Mouse (Mus musculus) liver, postnatal 0 days (tissue): ENCODE measurements at regions not wholly inside any gene's neighbourhood (a gene's known extent, or its start where the extent isn't known, plus 50 kb on each side); places are given as distances from the start of the nearest gene placed in this dataset.

Experiments used
- ATAC-seq: fragments of 200-750 bp; cut with Nextera tagmentation; 2 replicates; pipeline ENCODE4 v1.8.0; 2017; ENCODE audit warnings: mild to moderate bottlenecking, moderate library complexity
- DNase-seq: peaks from one replicate; pipeline ENCODE4 v3.0.0-alpha.2; 2016
- H3K27ac ChIP-seq: fragments of 300-500 bp; sonication (generic); 2 replicates; pipeline ENCODE4 v1.5.1; 2014; ENCODE audit warnings: antibody characterized with exemption, moderate library complexity, mild to moderate bottlenecking, low read depth
- H3K27me3 ChIP-seq: fragments of 300-500 bp; sonication (generic); 2 replicates; pipeline ENCODE4 v1.6.1; 2014; ENCODE audit warnings: low read length, control low read depth, mixed read lengths; ENCODE audit not compliant: insufficient read depth
- H3K36me3 ChIP-seq: fragments of 300-500 bp; sonication (generic); replicated peaks from 2 replicates; pipeline ENCODE4 v1.6.1; 2014; ENCODE audit warnings: mild to moderate bottlenecking, control low read depth, low read length, moderate library complexity, mixed read lengths; ENCODE audit not compliant: insufficient read depth
- H3K4me1 ChIP-seq: fragments of 300-500 bp; sonication (generic); 2 replicates; pipeline ENCODE4 v1.6.1; 2014; ENCODE audit warnings: antibody characterized with exemption, mild to moderate bottlenecking, control low read depth; ENCODE audit not compliant: insufficient read depth
- H3K4me2 ChIP-seq: fragments of 300-500 bp; sonication (generic); 2 replicates; pipeline ENCODE4 v1.6.1; 2014; ENCODE audit warnings: low read depth, mild to moderate bottlenecking, low read length, moderate library complexity, mixed read lengths
- H3K4me3 ChIP-seq: fragments of 300-500 bp; sonication (generic); 2 replicates; pipeline ENCODE4 v1.5.1; 2014; ENCODE audit warnings: low read depth, low read length
- H3K9ac ChIP-seq: fragments of 300-500 bp; sonication (generic); replicated peaks from 2 replicates; pipeline ENCODE4 v1.6.1; 2014; ENCODE audit warnings: mild to moderate bottlenecking, moderate library complexity
- H3K9me3 ChIP-seq: fragments of 300-500 bp; sonication (generic); 2 replicates; pipeline ENCODE4 v1.6.1; 2016; ENCODE audit warnings: mild to moderate bottlenecking, control low read depth, low read length, mixed read lengths
- CTCF ChIP-seq: sonication (generic); IDR thresholded peaks from 2 replicates; pipeline ENCODE4 v1.5.1; 2016; ENCODE audit warnings: antibody characterized with exemption, low read depth
- EP300 ChIP-seq: IDR thresholded peaks from 2 replicates; pipeline ENCODE4 v1.6.1; 2016; ENCODE audit warnings: antibody characterized with exemption, low read depth, mild to moderate bottlenecking
- WGBS: fragments of 180-500 bp; shearing (Covaris S2); extraction: QIAGEN DNeasy Blood & Tissue Kit; methylation state at CpG from one replicate; pipeline ENCODE4 v1.1.7; 2014; ENCODE audit not compliant: insufficient replicate concordance; 5-methylcytosine and 5-hydroxymethylcytosine counted together

GRCm38 (mm10) chr4:142517478-142518455 lies 278.6 kb upstream of the Kazn start:
- H3K27ac ChIP-seq: no peak overlapping the region
- TF ChIP-seq EP300: no peak
- TF ChIP-seq CTCF: no peak
- no peaks in the 10 kb centered on the region for H3K36me3 ChIP-seq
- no peaks in the 10 kb centered on the region for H3K27me3 ChIP-seq
- H3K9me3 ChIP-seq: peaks cover 4% of the 10 kb centered on the region
- no peak overlapping the region for H3K4me2 ChIP-seq
- DNase-seq: no peak
- H3K9ac ChIP-seq: no peak overlapping the region
- H3K4me3 ChIP-seq: no peak overlapping the region
- WGBS: 65% methylated on average over 21 of the region's 21 CpGs
- no peaks in the 10 kb centered on the region for H3K4me1 ChIP-seq
- no peak for ATAC-seq

GRCm38 (mm10) chr4:142514751-142515150 lies 275.6 kb upstream of the Kazn start:
- no peak for ATAC-seq
- no peaks in the 10 kb centered on the region for H3K4me1 ChIP-seq
- H3K4me2 ChIP-seq: no peak overlapping the region
- WGBS: 77% methylated on average over 4 of the region's 4 CpGs
- TF ChIP-seq EP300 (no peak), CTCF (no peak)
- H3K9me3 ChIP-seq: peaks cover 7% of the 10 kb centered on the region
- DNase-seq: no peak
- H3K4me3 ChIP-seq: no peak overlapping the region
- no peak overlapping the region for H3K27ac ChIP-seq
- no peaks in the 10 kb centered on the region for H3K36me3 ChIP-seq
- H3K27me3 ChIP-seq: no peaks in the 10 kb centered on the region
- H3K9ac ChIP-seq: no peak overlapping the region

- H3K4me1 ChIP-seq: no peaks in the 10 kb centered on the region
- DNase-seq (no peak), ATAC-seq (no peak)
- H3K9ac ChIP-seq: no peak overlapping the region
- H3K4me2 ChIP-seq: no peak overlapping the region
- no peak overlapping the region for H3K27ac ChIP-seq
- no peak overlapping the region for H3K4me3 ChIP-seq
- 71% methylated on average over 2 of the region's 2 CpGs for WGBS
- TF ChIP-seq CTCF (no peak), EP300 (no peak)
- H3K27me3 ChIP-seq: no peaks in the 10 kb centered on the region
- H3K9me3 ChIP-seq: peaks cover 7% of the 10 kb centered on the region
- no peaks in the 10 kb centered on the region for H3K36me3 ChIP-seq
These were observed 270.2 kb upstream of the Kazn start for GRCm38 (mm10) chr4:142509386-142509785.

GRCm38 (mm10) chr4:142506383-142507211 lies 267.4 kb upstream of the Kazn start:
- TF ChIP-seq EP300 (no peak), CTCF (no peak)
- H3K4me2 ChIP-seq: no peak overlapping the region
- no peak overlapping the region for H3K27ac ChIP-seq
- no peaks in the 10 kb centered on the region for H3K36me3 ChIP-seq
- DNase-seq: no peak
- no peak overlapping the region for H3K4me3 ChIP-seq
- H3K4me1 ChIP-seq: no peaks in the 10 kb centered on the region
- no peaks in the 10 kb centered on the region for H3K9me3 ChIP-seq
- H3K9ac ChIP-seq: no peak overlapping the region
- 20% methylated on average over 11 of the region's 13 CpGs for WGBS
- ATAC-seq: no peak
- H3K27me3 ChIP-seq: no peaks in the 10 kb centered on the region

GRCm38 (mm10) chr4:142503761-142504160 lies 264.6 kb upstream of the Kazn start:
- Histone ChIP-seq H3K9me3 (no peaks in the 10 kb centered on the region), H3K27me3 (no peaks in the 10 kb centered on the region), H3K4me1 (no peaks in the 10 kb centered on the region), H3K27ac (no peak overlapping the region), H3K9ac (no peak overlapping the region), H3K4me3 (no peak overlapping the region), H3K4me2 (no peak overlapping the region), H3K36me3 (no peaks in the 10 kb centered on the region)
- TF ChIP-seq CTCF: no peak
- no peak for TF ChIP-seq EP300
- WGBS: 78% methylated on average over 15 of the region's 15 CpGs
- ATAC-seq (no peak), DNase-seq (no peak)

- ATAC-seq (no peak), DNase-seq (no peak)
- WGBS: 66% methylated on average over 8 of the region's 8 CpGs
- H3K4me1 ChIP-seq: no peaks in the 10 kb centered on the region
- H3K4me3 ChIP-seq: no peak overlapping the region
- no peak overlapping the region for H3K27ac ChIP-seq
- TF ChIP-seq CTCF: no peak
- no peak for TF ChIP-seq EP300
- H3K9ac ChIP-seq: no peak overlapping the region
- H3K27me3 ChIP-seq: no peaks in the 10 kb centered on the region
- H3K9me3 ChIP-seq: no peaks in the 10 kb centered on the region
- no peak overlapping the region for H3K4me2 ChIP-seq
- no peaks in the 10 kb centered on the region for H3K36me3 ChIP-seq
These were observed 262.0 kb upstream of the Kazn start for GRCm38 (mm10) chr4:142501177-142501576.
